Mouse (Mus musculus) ES-Bruce4 (cell line): ENCODE measurements around the gene Fer.

Source experiments
- CTCF ChIP-seq: IDR thresholded peaks from one replicate; pipeline ENCODE4 v1.8.1; 2011; ENCODE audit warnings: low read depth, low read length
- EP300 ChIP-seq: IDR thresholded peaks from 2 replicates; pipeline ENCODE4 v1.6.1; 2011; ENCODE audit warnings: low read depth, low read length; ENCODE audit not compliant: insufficient read depth
- POLR2A ChIP-seq: IDR thresholded peaks from one replicate; pipeline ENCODE4 v1.8.1; 2011; ENCODE audit warnings: low read length; ENCODE audit not compliant: insufficient read depth

- TF ChIP-seq CTCF = no peak
- TF ChIP-seq EP300 = no peak
- TF ChIP-seq POLR2A = no peak
These were observed 58.8 kb downstream of the Fer start for GRCm38 (mm10) chr17:63921601-63922203.
